Mouse (Mus musculus) CH12.LX (cell line): ENCODE data around the gene Pskh1.

ENCODE experiments used
- CHD2 ChIP-seq: IDR thresholded peaks from 2 replicates; pipeline ENCODE4 v1.6.1; 2011; ENCODE audit warnings: low read length, improper control_type of control experiment
- CTCF ChIP-seq, 2 experiments: IDR thresholded peaks in 1 of 2; conservative IDR thresholded peaks in 1 of 2; 2 replicates each; pipeline ENCODE4 v1.5.1; 2011 to 2012; ENCODE audit warnings: low read depth in 2 of 2, low read length in 2 of 2, improper control_type of control experiment in 1 of 2, inconsistent platforms in 1 of 2, mild to moderate bottlenecking in 1 of 2, moderate library complexity in 1 of 2
- EP300 ChIP-seq: IDR thresholded peaks from 2 replicates; pipeline ENCODE4 v1.6.1; 2011; ENCODE audit warnings: low read length, improper control_type of control experiment
- ETS1 ChIP-seq: conservative IDR thresholded peaks from 2 replicates; pipeline ENCODE4 v1.6.1; 2012; ENCODE audit warnings: low read depth, mild to moderate bottlenecking, inconsistent platforms, low read length, improper control_type of control experiment, moderate library complexity
- JUN ChIP-seq: IDR thresholded peaks from 2 replicates; pipeline ENCODE4 v1.6.1; 2011; ENCODE audit warnings: low read depth, mild to moderate bottlenecking, low read length, improper control_type of control experiment, moderate library complexity; ENCODE audit not compliant: insufficient read depth
- JUND ChIP-seq: conservative IDR thresholded peaks from 2 replicates; pipeline ENCODE4 v1.6.1; 2011; ENCODE audit warnings: low read depth, low read length, improper control_type of control experiment
- MAX ChIP-seq: IDR thresholded peaks from 2 replicates; pipeline ENCODE4 v1.6.1; 2011; ENCODE audit warnings: low read length, improper control_type of control experiment
- POLR2A ChIP-seq: IDR thresholded peaks from 2 replicates; pipeline ENCODE4 v1.6.1; 2011; ENCODE audit warnings: low read depth, mild to moderate bottlenecking, improper control_type of control experiment, low read length
- RAD21 ChIP-seq: IDR thresholded peaks from 2 replicates; pipeline ENCODE4 v1.6.1; 2011; ENCODE audit warnings: low read depth, mild to moderate bottlenecking, low read length, improper control_type of control experiment, moderate library complexity
- TBP ChIP-seq: conservative IDR thresholded peaks from 2 replicates; pipeline ENCODE4 v1.6.1; 2011; ENCODE audit warnings: low read depth, low read length, improper control_type of control experiment
- TCF12 ChIP-seq: IDR thresholded peaks from 2 replicates; pipeline ENCODE4 v1.6.1; 2014; ENCODE audit warnings: low read depth, mild to moderate bottlenecking, inconsistent platforms, low read length, improper control_type of control experiment
- USF2 ChIP-seq: conservative IDR thresholded peaks from 2 replicates; pipeline ENCODE4 v1.6.1; 2011; ENCODE audit warnings: low read depth, low read length, improper control_type of control experiment
- ZC3H11A ChIP-seq: IDR thresholded peaks from 2 replicates; pipeline ENCODE4 v1.6.1; 2012; ENCODE audit warnings: low read depth, mild to moderate bottlenecking, inconsistent platforms, low read length, improper control_type of control experiment
- ZNF384 ChIP-seq: IDR thresholded peaks from 2 replicates; pipeline ENCODE4 v1.6.1; 2012; ENCODE audit warnings: low read depth, low read length, improper control_type of control experiment, inconsistent platforms

DNA sequence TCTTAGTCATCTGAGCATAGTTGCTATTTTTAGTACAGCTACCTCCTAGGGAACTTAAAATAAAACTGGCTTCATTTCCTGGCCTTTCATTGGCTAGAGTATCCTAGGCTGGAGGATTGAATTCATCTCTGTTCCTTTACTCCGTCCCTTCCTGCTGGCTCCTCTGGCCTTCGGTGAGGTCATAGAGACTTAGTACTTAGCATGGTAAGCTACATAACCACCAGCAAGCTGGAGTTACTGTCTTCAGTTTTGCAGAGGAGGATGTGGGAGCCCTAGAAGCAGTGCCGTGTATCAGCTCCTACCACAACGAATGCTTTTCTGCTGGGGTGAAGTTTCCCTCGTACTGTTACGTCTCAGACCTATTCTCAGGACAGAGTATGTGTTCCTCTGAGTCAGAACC, 25.9 kb upstream of the Pskh1 start:
- TF ChIP-seq JUN, result no peak
- TF ChIP-seq ZC3H11A, result no peak
- TF ChIP-seq POLR2A, result no peak
- TF ChIP-seq USF2, result no peak
- no peak for TF ChIP-seq CTCF (conservative IDR thresholded peaks at IDR 0.05 in 1 of 2, IDR thresholded peaks at IDR 0.05 in 1 of 2; ENCODE audit: low read depth in 2 of 2, low read length in 2 of 2)
- no peak for TF ChIP-seq JUND
- no peak for TF ChIP-seq TCF12
- no peak for TF ChIP-seq RAD21
- no peak for TF ChIP-seq ZNF384
- TF ChIP-seq ETS1, result no peak
- no peak for TF ChIP-seq EP300
- no peak for TF ChIP-seq CHD2
- TF ChIP-seq MAX, result no peak
- no peak for TF ChIP-seq TBP
